Mouse (Mus musculus): ENCODE measurements at regions not wholly inside any gene's neighbourhood (a gene's known extent, or its start where the extent isn't known, plus 50 kb on each side); places are given as distances from the start of the nearest gene placed in this dataset.

DNA sequence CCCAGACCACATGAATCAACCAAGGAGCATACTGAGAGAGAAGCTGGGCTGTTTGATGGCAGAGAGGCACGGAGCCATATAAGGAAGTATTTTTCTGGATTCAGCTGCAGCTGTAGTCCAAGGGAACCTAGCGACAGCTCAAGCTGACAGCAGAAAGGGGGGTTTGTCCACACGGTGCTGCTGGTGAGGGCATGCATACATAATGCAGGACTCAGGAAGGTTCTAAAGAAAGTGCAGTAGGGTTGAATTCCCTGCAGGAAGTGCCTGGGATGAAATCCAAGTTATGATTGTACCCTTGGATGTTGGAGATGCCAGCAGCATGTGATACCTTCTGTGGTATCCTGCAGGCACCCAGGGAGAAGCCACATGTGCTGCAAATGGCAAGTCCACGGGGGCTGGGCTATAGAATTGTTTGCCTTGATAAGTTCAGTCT lies 381.7 kb upstream of the Camk1g start:
- no peak for DNase-seq

DNA sequence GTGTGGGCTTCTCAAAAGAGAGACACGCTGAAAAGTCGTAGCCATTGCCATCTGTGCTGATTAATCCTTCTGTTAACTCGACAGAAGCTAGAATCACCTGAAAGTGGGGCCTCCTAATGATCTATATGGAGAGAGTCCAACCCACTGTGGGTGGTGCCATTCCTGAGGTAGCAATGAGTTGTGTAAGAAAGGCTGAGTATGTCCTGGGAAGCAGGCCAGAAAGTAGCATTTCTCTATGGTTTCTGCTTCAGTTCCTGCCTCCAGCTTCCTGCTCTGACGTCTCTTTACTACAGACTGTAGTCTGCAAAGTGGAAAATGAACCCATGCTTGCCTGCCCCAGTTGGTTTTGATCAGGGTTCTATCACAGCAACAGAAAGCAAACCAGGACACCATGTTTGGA lies 380.8 kb upstream of the Camk1g start:
- DNase-seq, result no peak

DNA sequence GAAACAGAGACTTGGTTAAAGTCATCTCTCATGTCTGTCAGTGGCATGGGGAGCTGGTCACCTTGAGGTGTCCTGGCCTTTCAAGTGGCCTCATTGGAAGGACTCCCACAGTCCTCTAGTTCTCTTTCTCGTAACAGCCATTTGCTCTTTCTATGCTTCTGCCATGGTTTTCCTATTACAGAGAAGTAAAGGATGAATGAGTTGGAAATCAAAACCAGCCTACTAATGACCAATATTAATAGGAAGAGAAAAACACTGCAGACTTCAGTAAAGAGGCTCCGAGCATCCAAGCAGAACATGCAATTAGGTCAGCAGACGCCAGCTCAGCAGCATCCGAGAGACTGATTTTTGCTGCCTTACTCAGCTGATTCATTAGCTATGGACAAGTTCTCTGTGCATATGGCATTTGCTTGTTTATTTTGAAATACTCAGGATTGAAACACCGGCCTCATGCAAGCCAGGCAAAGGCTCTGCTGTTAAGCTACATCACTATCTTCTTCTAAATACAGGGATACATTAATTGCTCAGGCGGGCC lies 377.4 kb upstream of the Camk1g start:
- DNase-seq, result peak in 1 of 2 experiments; percentile 4

DNA sequence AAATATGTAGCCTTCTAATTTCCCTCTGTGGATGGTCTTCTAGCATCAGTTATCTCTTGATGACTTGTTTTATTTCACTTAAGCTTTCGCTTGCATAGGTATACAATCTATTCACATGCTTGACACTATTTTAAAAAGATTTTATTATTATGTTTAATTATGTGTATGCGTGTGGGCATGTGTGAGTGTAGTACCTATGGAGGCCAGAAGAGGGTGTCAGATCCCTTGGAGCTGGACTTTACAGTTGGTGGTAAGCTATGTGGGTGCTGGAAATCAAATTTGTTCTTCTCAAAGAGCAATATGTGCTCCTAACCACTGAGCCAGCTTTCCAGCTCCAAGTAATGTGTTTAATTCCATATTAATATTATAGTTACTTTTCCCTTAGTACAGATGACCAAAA lies 372.6 kb upstream of the Camk1g start:
- no peak for DNase-seq

DNA sequence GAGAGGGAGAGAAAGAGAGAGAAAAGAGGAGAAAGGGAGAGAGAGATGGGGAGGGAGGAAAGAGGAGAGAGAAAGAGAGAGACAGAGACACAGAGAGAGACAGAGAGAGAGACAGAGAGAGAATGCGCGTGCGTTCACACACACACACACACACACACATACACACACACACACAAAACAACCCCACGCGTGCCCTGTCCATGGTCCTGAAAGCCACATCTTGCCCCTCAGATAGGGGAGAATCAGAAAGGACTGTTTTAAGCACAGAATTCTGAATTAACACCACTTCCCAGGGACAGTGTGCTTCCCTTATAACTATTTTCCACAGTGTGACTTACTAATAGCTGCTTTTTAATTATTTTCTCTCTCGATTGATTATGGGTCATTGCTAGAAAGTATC lies 368.7 kb upstream of the Camk1g start:
- DNase-seq, result peak; percentile 67 to 71

DNA sequence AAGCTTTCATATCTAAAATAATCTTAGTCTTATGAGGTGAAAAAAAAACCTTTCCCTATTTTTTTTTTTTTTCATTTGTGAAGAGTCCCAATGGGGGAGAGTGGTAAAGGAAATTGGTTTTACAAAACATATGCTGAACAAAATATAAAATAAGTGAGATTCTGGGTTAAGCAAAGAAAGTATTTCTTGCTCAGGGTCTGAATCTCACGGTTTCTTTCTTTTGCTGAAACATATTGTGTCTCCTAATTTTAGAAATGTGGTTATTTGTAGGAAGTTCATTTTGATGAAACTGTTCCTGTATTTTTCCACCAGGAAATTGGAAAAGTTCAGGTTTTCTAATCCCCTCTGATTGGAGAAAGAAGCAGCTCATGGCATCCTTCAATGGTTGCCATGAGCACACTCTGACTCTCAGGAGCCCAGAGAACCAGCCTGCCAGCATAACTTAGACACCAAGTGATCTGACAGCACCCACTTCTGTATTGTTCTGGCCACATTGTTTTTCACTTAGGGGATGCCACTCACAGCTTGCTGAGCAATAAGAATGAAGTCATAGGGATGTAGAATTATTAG lies 365.9 kb upstream of the Camk1g start:
- DNase-seq, result no peak

DNA sequence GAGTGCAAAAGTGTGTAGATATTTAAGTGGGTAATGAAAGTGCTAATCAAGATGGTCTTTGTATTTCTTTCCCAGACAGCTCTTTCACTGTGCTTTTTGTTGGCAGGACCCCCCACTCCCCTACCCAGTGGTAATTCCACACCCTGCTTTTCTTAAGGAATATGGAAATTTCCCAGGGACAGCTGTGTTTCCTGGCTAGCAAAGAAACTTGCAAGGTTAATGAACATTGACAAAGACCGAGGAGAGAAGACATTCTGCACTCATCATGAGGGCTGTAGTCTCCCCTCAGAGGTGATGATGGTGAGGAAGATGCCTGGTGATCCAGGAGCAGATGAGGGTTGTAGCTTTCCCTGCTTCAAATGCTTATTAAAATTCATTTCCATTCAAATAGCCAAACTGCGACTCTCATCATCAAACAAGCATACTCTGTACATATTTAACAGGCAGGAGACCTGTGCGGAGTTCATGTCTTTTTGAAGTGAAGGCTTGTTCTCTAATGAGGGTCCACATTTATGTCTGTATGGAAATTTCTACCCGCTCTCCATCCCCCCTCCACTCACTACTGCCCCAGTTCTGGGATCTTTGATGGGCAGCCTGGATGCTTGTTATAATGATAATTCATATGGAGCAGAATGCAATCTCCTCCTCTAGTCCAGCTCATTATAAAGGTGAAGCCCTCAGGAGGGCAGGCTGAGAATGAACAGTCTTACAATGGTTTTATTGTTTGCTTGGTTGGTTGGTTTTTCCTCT lies 364.1 kb upstream of the Camk1g start:
- no peak for DNase-seq

DNA sequence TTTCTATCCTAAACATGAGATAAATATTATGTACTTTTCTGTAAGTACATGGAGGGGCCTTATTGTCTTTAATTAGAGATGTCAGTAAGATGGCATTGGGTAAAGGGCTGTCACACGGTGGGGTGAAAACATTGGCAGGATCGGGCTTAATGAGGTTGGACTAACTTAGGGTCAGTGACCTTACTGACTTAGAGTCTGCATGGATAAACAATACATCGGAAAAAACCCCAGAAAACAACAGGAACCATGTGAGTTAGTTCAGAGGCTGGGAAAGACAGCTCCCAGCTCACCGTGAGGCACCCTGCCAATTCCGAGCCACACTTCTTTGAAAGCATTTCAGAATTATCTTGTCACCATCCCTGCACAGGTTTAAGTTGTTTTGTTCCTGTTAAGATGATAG lies 363.3 kb upstream of the Camk1g start:
- DNase-seq, result no peak

DNA sequence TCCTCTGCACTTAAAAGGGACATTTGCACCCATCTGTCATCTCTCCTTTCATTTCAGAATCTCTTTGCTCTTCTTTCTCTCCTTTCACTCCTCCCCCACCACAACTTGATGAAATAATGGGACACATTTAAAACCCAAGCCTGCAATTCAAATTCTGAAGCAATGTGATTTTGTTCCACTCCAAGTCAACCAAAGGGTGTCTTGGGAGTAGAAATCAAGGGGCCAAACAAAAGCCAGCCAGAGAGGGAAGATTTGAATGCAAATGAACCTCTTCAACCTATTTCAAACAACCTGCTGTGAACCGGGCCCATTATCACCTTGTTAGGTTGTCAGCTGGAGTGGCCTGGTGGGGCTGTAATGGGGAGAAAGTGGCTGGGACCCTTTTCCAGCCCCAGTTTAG lies 362.0 kb upstream of the Camk1g start:
- DNase-seq, result no peak

DNA sequence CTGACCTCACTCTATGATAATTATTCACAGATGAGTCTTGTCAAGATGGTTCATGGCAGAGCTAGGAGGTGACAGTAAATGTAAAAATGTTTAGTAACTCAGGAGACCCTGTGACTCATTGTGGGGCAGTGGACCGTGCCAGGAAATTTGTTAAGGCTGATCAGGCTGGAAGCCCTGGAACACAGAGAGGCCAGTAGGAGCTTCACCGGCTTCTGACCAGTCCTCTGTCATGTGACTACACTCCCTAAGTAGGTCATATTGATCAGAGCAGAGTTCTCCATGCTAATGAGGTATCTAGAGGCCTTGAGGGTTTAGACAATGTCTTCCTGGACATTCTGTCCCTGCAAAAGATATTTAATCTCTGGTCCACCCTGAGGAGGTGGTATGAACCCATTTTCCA lies 351.8 kb upstream of the Camk1g start:
- no peak for DNase-seq

DNA sequence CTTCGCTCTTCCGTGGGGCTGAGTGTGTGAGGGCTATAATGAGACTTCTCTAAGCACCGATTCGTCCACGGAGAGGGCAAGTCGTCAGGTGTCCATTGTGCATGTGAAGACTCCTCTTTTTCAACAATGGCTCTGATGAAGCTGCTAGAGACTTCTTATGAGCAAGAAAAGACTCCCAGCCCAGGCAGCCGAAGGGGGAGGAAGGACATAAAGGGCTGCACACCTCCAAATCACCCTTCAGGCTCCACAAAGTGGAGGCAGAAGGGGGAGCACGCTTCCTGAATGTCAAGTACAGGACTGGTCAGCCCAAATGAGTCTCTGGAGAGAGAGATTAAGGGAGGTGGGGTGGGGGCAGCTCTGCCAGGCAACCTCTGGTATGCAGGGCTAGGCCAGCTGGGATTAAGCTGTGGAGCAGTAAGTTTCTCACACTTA lies 350.3 kb upstream of the Camk1g start:
- no peak for DNase-seq

DNA sequence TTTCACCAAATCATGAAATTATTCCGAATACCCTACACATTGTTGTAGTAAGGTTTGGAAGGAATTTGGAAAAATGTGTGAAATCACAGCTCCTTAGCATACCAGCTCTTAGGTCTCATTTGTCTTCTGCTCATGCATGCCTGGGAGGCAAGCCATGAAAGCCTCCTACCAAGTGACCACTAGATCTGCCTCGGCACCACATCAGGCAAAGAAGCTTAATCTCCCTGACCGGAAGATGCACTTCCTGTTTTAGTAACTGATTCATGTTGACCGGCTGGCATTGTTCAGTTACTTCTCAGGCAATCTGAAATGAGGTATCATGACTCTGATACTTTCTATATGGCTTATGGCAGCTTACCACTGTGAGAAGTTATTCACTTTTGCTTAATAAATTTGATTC lies 345.2 kb upstream of the Camk1g start:
- DNase-seq, result no peak

DNA sequence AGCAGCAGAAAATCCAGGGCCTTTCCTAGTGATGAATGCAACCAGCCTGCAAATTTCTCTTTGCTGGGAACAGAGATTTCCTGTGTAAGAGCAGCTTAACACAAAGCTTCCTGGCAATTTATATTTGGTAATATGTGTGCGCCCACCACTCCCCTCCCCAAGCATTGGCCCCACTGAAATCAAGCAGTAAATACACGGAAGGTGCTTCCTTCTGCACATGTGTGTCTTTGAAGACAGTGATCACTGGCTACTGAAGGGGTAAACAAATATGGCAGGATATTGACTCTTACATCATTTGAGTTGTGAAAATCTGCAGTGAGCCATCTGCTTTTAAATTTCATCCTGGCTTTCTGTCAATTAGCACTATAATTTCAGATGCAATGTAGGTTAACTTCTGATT lies 344.5 kb upstream of the Camk1g start:
- DNase-seq, result no peak

DNA sequence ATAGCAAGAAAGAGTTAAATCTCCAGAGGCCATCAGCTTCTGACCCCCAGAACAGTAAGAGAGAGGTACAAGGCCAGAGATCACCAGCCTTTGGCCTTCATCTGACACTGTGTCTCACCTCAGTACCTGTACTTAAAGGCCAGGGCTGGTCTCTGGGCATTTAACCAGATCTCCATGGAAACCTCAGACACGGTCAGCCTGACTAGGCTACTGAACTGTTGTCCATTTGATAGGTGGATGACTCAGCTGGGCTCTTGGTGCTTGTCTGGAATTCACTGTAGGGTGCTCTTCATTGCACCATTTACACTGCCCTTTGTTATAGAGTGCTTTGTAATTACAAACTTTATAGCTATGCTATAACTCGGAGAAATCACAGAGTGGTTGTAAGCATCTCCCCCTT lies 335.1 kb upstream of the Camk1g start:
- DNase-seq, result no peak

DNA sequence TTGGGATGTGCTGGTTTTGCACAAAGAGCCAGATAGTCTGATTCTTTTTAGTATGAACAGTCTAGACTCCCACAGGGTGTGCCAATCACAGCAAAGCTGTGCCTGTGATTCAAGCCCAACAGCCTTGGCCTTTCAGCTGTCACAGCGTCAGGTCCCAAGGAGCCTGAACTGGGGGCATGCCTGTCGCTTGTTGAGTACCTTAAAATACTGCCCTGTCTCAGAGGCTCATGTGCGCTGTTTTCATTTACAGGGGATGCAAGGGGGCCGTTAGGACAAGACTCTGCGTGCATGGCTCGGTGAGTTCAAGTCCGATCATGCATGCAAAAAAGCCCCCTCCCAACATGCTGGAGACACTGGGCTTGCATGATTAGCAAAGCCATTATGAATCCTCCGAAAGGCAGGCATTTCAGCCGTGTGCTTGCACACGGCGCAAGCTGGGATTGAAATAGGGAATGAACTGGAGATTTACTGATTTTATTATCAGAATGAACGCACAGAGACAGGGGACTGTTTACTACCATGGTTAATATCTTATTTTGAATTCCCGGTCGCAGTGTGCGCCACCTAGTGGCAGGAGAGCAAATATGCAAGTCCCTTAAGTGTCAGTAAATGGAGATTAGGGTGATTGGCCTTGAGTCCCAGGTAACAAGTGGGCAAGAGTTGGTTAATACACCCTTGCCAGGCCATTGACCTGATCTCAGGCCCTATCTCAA lies 332.8 kb upstream of the Camk1g start:
- DNase-seq, result peak; percentile 60 to 70

DNA sequence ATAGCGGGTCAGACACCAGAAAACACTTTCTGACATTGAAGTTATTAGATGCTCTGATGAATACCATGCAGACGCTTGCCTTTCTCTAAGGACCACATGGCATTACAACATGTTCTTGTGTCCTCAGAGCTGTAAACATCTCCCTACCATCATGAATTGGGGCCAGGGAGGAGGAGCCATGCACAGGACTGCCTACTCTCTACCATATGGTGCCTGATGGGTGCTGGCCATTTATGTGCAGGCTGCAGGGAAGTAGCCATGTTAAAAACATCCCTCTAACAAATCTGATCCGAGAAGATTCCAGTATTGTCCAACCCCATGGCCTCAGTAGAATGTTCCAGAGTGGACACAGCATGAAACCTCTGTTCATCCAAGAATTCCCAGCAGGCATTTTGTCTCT lies 330.1 kb upstream of the Camk1g start:
- no peak for DNase-seq

DNA sequence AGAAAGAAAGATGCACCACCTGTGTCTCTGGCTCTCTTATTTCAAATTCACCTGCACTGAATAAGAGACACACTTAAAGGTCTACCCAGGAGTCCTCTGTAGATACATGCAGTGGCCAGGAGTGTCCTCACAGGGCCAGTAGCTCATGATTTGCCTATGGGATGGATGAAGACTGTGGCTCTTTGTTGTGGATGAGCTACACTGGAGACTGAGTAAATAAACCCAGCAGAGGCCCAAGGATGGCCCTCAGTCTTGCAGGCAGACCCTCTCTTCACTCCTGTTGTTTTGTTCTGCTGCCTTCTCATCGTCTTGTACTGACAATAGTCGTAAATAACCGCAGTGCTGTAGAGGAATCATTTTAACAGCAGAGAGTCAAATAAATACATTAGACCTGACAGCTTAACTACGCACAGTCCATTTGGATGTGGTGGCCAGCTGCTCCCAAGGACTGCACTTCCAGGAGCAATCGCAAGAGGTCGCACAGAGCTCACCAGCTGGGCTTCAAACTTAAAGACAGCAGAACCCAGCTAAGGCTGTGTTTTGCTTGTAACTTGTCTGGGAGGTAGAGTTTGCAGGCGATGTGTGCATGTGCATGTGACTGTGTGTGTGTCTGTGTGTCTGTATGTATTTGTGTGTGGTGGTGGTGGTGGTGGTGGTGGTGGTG lies 328.6 kb upstream of the Camk1g start:
- DNase-seq, result peak; percentile 91

DNA sequence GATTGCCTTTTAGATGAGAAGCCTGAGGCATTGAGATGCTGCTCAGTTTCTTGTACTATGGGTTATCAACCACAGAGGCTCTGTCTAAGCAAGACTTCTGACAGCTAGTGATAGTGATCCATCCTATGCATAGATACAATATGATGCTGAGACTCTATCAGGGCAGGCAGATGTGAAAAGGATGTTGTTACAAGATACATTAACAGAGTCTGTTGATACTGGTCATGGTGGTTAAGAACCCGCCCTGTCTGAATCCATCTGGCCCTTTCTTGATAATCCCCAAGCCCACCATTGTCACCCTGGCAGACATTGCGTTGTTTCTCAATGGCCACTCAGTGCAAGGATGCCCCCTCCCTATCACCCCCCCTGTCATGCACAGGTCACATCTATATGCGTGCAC lies 327.8 kb upstream of the Camk1g start:
- DNase-seq, result no peak

DNA sequence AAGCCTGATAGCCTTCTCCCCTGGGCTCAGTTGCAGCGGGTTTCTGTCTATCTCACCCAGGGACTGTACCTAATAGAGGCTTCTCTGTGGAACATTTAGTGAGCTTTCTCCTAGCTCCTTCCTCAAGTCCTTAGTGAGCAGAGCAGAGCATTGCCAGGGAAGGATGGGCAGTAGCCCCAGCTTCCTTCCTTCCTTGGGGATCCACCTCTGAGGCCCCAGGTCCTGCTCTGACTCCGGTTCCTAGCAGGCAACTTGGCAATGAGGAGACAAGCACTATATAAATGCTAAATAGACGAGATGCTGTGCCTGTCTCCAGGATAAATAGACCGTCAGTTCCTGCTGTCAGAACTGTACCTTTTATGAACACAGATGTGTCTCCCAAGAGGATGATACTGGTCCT lies 326.9 kb upstream of the Camk1g start:
- DNase-seq, result peak in 1 of 2 experiments; percentile 15

DNA sequence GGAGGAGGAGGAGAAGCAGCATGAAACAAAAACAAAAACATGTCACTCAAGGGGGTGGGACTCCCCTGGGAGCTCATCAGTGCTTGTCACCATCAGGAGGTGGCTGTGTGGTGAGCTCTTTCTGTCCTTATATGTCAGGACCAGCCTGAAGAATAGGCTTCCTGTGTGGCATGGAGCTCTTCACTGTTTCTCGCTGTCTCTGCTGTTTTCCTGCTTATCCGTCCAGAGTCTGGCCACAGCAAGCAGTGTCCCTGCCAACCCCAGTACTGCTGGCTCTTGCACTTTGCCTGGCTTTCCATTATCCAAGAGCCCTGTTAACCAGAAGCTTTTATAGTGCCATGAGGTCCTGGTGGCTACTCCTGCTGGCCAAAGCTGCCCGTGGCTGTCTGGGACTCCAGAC lies 322.9 kb upstream of the Camk1g start:
- DNase-seq, result no peak

DNA sequence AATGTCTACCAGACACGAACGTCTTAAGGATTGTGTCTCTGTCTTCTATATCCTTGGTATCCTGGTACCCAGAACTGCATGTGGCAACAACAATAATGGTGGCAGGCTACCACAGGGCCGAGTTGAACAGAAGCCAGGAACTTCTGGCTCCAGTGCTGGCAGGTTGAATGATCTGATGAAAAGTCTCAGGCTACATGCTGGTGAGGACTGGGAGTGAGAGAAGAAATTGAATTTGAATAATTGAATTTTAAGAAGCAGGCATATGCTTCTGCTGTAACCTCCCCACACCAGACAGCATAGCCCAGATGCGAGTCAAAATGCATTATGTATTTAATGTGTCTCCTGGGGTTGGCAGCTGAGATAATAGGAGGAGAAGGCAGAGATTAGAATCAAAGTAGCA lies 319.5 kb upstream of the Camk1g start:
- DNase-seq, result no peak

DNA sequence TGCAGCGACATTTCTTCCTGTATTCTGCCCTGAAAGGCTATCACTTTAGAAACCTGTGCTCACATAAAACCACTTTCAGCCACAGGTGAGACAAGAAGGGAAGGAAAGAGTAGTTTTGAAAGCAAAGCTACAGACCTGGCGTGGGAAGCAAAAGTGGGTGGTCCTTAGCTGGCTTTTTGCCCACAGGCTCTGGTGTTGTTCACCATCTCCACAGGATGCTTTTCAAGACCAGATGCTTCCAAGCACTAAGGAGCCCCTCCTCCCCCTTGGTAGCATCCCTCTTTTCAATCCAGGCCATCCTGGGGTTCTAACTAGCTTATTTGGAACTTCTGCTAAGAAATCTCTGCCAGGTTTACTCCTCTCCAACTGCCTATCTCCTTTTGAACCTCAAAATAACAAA lies 312.8 kb upstream of the Camk1g start:
- DNase-seq, result no peak

DNA sequence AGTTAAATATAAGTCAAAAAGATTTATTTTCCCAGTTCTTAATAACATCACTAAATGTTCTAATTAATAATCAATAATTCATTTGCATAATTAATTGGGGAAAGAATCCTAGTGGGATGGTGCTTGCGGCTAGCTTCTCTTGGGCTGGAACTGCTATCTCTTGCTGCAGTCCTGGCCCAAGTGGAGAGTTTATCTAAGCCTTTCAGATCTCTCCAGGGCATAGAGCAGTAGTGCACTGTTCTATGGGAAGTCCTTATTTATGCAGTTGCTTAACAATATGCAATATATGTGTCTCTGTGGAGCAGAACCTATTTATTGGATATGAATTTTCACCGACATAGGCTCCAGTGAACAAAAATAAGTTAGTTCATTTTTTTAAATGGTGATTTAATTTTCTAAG lies 308.4 kb upstream of the Camk1g start:
- DNase-seq, result no peak
